Mouse (Mus musculus): ENCODE results near the gene Tiam1.

The Tiam1 gene

DNA sequence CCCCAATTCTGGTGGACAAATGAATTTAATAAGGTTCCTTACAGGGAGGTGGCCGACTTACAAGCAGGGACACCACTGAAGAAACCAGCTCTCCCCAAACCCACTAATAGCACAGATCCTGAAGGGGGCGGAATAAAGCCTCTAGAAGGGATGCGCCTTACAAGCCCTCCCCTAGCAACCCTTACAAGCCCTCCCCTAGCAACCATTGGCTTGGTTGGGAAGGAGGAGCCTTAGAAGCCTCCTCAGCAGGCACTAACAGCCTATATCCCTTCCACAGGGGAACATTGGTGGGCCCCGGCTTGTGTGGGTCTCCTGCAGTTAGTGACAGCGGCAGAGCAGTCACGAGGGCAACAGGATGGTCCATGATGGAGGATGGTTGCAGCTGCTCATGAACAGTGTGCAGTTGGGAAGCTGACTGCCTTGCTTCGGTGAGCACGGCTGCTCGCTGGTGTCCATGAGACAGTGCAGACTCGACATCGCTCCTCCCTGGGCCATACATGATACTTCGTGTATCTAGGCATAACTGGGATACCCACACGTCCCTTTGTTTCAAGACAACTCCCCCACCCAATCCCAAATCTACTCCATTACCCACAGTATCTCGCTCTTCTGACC lies 90.6 kb downstream of the Tiam1 start:
- ChIA-PET CTCF (interaction anchor here in 2 of 4 experiments (0.6 to 1.0 kb wide), 5 partner anchors 10 to 126 kb away, joined by 3 to 5 read pairs (median 3); no protein-coding TSS in a partner anchor), POLR2A (interaction anchor here in 2 of 4 experiments (0.8 to 1.4 kb wide), 5 partner anchors 9 to 69 kb away, joined by 3 to 9 read pairs (median 3); no protein-coding TSS in a partner anchor)

DNA sequence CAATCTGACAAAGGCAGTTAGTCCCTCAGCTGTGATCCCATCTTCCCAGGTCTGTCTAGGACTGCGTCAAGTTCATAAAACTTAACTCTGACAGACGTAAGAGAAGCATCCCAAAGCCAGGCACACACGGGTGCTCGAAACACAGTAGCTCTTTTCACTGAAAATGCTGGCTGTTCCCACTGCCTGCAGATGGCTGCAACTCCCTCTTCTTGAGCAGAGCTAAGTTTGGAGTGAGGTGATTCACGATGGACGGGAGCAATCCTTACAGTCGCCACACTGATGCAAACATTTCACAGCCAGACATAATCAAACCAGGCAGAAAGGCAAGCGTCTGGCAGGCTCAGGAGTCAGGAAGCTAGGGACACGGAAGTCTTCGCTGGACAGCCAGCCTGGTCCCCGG lies 91.2 kb downstream of the Tiam1 start:
- ChIA-PET CTCF (interaction anchor here in 2 of 4 experiments (0.6 to 1.0 kb wide), 6 partner anchors 9 to 129 kb away, joined by 3 to 5 read pairs (median 3); no protein-coding TSS in a partner anchor), POLR2A (interaction anchor here in 3 of 4 experiments (0.6 to 1.4 kb wide), 5 partner anchors 9 to 70 kb away, joined by 3 to 9 read pairs (median 3); no protein-coding TSS in a partner anchor)

DNA sequence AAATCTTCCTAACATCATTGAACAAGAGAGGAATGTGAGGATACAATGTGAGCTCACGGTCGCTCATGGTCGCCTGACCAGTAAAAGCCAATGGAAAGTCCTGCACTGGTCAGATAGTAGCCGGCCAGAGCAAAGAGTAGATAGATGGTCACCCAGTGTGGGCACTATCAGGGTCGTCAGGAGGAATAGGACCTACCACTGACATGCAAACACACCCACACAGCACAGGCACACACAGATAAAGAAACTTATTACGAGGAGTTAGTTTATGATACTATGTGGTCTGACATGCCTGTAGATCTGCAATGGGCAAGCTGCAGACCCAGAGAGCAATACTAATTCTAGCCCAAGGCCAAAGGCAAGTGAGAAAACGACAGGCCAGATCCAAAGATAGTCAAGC lies 92.5 kb downstream of the Tiam1 start:
- POLR2A ChIA-PET: interaction anchor here in 1 of 4 experiments (0.6 kb wide), 1 partner anchor 31 kb away, joined by 3 read pairs; no protein-coding TSS in a partner anchor
- CTCF ChIA-PET: interaction anchor here in 2 of 4 experiments (0.6 kb wide), 2 partner anchors 19 to 24 kb away, joined by 3 to 4 read pairs; no protein-coding TSS in a partner anchor

DNA sequence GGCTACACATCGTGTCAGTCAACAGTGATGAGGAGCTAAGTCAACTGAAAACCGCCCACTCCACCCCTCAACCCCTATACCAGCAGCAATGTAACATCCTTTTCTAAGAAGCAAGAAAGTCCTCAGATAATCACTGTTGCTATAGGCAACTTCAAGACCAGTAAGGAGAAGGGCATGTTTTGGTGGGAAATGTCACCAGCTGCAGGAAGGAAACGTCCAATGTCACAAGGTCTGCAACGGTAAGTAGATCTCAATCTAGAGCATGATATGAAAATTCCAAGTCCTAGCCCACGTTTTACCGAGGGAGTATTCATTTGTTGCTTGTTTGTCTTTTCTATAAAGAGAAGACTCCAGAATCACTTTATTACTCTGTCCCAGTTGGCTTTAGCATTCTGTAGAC lies 95.7 kb downstream of the Tiam1 start:
- ChIA-PET CTCF (no interaction called here), POLR2A (interaction anchor here in 1 of 4 experiments (0.7 kb wide), 1 partner anchor 36 kb away, joined by 4 read pairs; no protein-coding TSS in a partner anchor)

- ChIA-PET CTCF (no interaction called here), POLR2A (interaction anchor here in 2 of 4 experiments (0.6 to 0.7 kb wide), 2 partner anchors 97 to 282 kb away, joined by 3 to 4 read pairs; partner anchors contain the start of gene Tiam1 (in 1 of the 2))
Measured at GRCm38 (mm10) chr16:90046494-90047158, 96.9 kb downstream of the Tiam1 start.

- POLR2A ChIA-PET: interaction anchor here in 1 of 4 experiments (0.8 kb wide), 1 partner anchor 175 kb away, joined by 3 read pairs; no protein-coding TSS in a partner anchor
- CTCF ChIA-PET: interaction anchor here in 1 of 4 experiments (0.9 kb wide), 1 partner anchor 87 kb away, joined by 3 read pairs; no protein-coding TSS in a partner anchor
Measured at GRCm38 (mm10) chr16:90045611-90046010, 98.0 kb downstream of the Tiam1 start.

DNA sequence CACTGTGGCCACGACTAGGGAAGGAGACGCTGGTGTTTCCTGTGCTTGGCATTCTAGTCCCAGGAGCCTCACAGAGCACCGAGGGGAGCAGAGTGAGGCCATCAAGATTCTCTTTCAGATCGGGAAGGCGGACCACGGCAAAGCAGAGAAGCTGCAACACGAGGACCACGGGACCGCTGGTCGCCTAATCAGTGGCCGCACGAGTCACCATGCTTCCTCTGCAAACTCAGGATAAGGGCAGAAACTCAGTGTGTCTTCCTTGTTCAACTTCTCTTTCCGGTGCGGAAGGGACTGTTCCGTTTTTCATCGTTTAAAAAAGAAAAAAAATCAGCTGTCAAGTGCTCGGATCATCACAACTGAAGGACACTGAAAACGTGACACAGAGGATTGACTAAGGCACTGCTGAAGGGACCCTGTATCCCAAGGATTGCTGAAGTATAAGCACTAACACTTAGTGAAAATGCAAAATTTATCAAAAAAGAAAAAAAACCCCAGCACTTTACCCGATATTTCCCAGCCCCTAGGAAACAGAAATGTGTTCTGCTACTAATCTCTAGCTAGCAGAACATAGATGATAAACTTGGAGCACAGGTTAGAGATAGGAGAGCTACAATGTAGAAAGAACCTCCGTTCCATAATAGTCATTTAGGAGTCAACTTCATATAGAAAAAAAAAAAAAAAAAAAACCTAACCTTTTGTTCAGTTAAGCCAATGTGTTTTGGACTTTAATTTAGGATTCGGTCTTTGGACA lies 99.4 kb downstream of the Tiam1 start:
- CTCF ChIA-PET: interaction anchor here in 2 of 4 experiments (0.6 to 0.7 kb wide), 2 partner anchors 268 to 619 kb away, joined by 6 to 10 read pairs; no protein-coding TSS in a partner anchor
- POLR2A ChIA-PET: interaction anchor here in 3 of 4 experiments (0.6 to 1.8 kb wide), 4 partner anchors 9 to 259 kb away, joined by 3 to 5 read pairs (median 3); partner anchors contain the start of gene Sod1 (in 1 of the 3)

- CTCF ChIA-PET: interaction anchor here in 2 of 4 experiments (0.6 to 0.9 kb wide), 3 partner anchors 10 to 358 kb away, joined by 3 to 8 read pairs (median 4); no protein-coding TSS in a partner anchor
- POLR2A ChIA-PET: interaction anchor here in 3 of 4 experiments (0.6 to 1.1 kb wide), 3 partner anchors 54 to 154 kb away, joined by 3 to 4 read pairs (median 3); no protein-coding TSS in a partner anchor
Measured at GRCm38 (mm10) chr16:90042874-90043273, 100.7 kb downstream of the Tiam1 start.

DNA sequence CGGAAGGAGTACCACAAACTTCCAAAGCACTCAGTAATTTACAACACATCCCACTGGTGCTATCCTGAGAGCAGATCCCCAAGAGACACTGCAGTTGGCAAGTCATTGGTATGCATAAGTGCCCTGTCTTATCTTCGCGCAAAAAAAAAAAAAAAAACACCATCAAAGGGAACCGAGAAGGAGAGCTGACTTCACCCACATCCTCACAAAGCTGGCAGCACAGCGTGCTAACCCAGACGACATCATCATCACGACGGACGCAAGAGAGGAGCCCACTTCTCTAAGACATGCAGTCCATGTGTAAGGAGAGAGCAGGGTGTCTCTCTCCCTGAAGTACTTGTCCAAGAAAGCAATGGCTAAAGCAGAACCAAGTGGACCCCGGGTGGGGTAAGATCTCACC lies 101.2 kb downstream of the Tiam1 start:
- CTCF ChIA-PET: interaction anchor here in 1 of 4 experiments (0.6 kb wide), 1 partner anchor 17 kb away, joined by 4 read pairs; no protein-coding TSS in a partner anchor

GRCm38 (mm10) chr16:90040771-90041364 lies 102.7 kb downstream of the Tiam1 start:
- ChIA-PET POLR2A (no interaction called here), CTCF (no interaction called here)

More for the DNA sequence above, 101.2 kb downstream of the Tiam1 start:
- POLR2A ChIA-PET: no interaction called here

- POLR2A ChIA-PET: no interaction called here
- CTCF ChIA-PET: interaction anchor here in 1 of 4 experiments (0.5 kb wide), 1 partner anchor 201 kb away, joined by 5 read pairs; no protein-coding TSS in a partner anchor
Measured at GRCm38 (mm10) chr16:90035595-90036110, 107.9 kb downstream of the Tiam1 start.

DNA sequence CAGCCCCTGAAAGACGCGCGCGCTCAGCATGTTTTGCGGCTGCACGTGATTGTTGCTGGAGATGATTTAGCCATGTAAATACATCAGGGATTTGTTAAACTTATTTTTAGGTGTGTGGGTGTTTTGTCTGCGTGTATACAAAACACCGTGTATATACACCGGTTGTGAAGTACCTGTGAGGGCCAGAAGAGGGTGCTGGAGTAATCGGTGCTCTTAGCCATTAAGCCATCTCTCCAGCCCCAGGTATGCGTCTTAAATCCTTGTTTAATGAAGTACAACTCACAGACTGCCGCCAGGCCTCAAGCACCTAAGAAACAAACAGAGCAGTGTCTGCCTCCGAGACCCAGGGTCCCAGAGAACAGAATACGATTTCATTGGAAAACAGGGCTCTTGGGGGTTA lies 113.2 kb downstream of the Tiam1 start:
- ChIA-PET CTCF (interaction anchor here in 2 of 4 experiments (0.6 to 1.2 kb wide), 3 partner anchors 156 to 221 kb away, joined by 3 to 10 read pairs (median 4); no protein-coding TSS in a partner anchor), POLR2A (interaction anchor here in 1 of 4 experiments (1.2 kb wide), 1 partner anchor 156 kb away, joined by 3 read pairs; no protein-coding TSS in a partner anchor)

- POLR2A ChIA-PET: no interaction called here
- CTCF ChIA-PET: no interaction called here
Measured at GRCm38 (mm10) chr16:90027886-90028285, 115.7 kb downstream of the Tiam1 start.

GRCm38 (mm10) chr16:90025526-90026172 lies 117.9 kb downstream of the Tiam1 start:
- POLR2A ChIA-PET: interaction anchor here in 1 of 4 experiments (2.0 kb wide), 1 partner anchor 195 kb away, joined by 4 read pairs; the partner anchor contains the start of gene Sod1
- CTCF ChIA-PET: interaction anchor here in 2 of 4 experiments (0.6 to 1.6 kb wide), 2 partner anchors 17 to 129 kb away, joined by 3 to 4 read pairs; no protein-coding TSS in a partner anchor

- POLR2A ChIA-PET: interaction anchor here in 1 of 4 experiments (1.8 kb wide), 1 partner anchor 15 kb away, joined by 4 read pairs; no protein-coding TSS in a partner anchor
Measured at GRCm38 (mm10) chr16:90023665-90024010, 119.9 kb downstream of the Tiam1 start.

GRCm38 (mm10) chr16:90022932-90023664 lies 120.5 kb downstream of the Tiam1 start:
- ChIA-PET CTCF (interaction anchor here in 1 of 4 experiments (0.6 kb wide), 2 partner anchors 178 to 191 kb away, joined by 3 read pairs; no protein-coding TSS in a partner anchor), POLR2A (interaction anchor here in 2 of 4 experiments (0.9 to 1.8 kb wide), 2 partner anchors 8 to 15 kb away, joined by 3 to 4 read pairs; no protein-coding TSS in a partner anchor)

More at GRCm38 (mm10) chr16:90023665-90024010, 119.9 kb downstream of the Tiam1 start:
- CTCF ChIA-PET: interaction anchor here in 1 of 4 experiments (0.6 kb wide), 1 partner anchor 179 kb away, joined by 3 read pairs; no protein-coding TSS in a partner anchor
